Mouse (Mus musculus): ENCODE results near the gene Olfr851.

Olfr851 gene

GRCm38 (mm10) chr9:19492995-19493394 lies at the start of gene Olfr851:
Gene Olfr851 (plus strand): TSS chr9:19493295.
- DNase-seq (ENCODE audit: low spot score) = no peak

GRCm38 (mm10) chr9:19478148-19478547 lies 14.9 kb upstream of the Olfr851 start, which contains the start of gene Olfr850:
Gene Olfr850 (minus strand): TSS chr9:19478248.
- no peak for DNase-seq (ENCODE audit: low spot score)

GRCm38 (mm10) chr9:19540976-19541375 lies 47.9 kb downstream of the Olfr851 start, which contains the start of gene Olfr853:
Gene Olfr853 (minus strand): TSS chr9:19541076.
- no peak for DNase-seq (ENCODE audit: low spot score)

Measured in yolk sac, embryonic 10.5 days (tissue).